Mouse (Mus musculus) limb, embryonic 14.5 days (tissue): Measurements from ENCODE around the gene Dnajb11. TPM values are rescaled to one million over a fixed set of nuclear protein-coding genes. Genes with fewer than 3 reads are reported as not detected.

ENCODE experiments used
- ATAC-seq: fragments of 200-750 bp; cut with Nextera tagmentation; 2 replicates; pipeline ENCODE4 v1.8.0; 2017; ENCODE audit warnings: low read depth, moderate number of reproducible peaks, moderate TSS enrichment; ENCODE audit not compliant: low FRiP score
- DNase-seq: peaks from one replicate; pipeline ENCODE4 v3.0.0-alpha.2; 2015; ENCODE audit warnings: low spot score
- H3K27ac ChIP-seq: fragments of 300-500 bp; sonication (generic); replicated peaks from 2 replicates; pipeline ENCODE4 v1.5.1; 2014; ENCODE audit warnings: low read depth, mild to moderate bottlenecking, low read length, moderate library complexity, mixed read lengths
- H3K27me3 ChIP-seq: fragments of 300-500 bp; sonication (generic); 2 replicates; pipeline ENCODE4 v1.6.1; 2014; ENCODE audit warnings: low read length, mixed read lengths; ENCODE audit not compliant: control insufficient read depth, insufficient read depth
- H3K36me3 ChIP-seq: fragments of 300-500 bp; sonication (generic); 2 replicates; pipeline ENCODE4 v1.6.1; 2014; ENCODE audit warnings: mild to moderate bottlenecking, low read length, moderate library complexity, mixed read lengths; ENCODE audit not compliant: control insufficient read depth, insufficient read depth
- H3K4me1 ChIP-seq: fragments of 300-500 bp; sonication (generic); 2 replicates; pipeline ENCODE4 v1.6.1; 2014; ENCODE audit warnings: antibody characterized with exemption, low read length, mixed read lengths; ENCODE audit not compliant: control insufficient read depth, insufficient read depth
- H3K4me2 ChIP-seq: fragments of 300-500 bp; sonication (generic); replicated peaks from 2 replicates; pipeline ENCODE4 v1.6.1; 2014; ENCODE audit warnings: low read depth, mild to moderate bottlenecking, low read length, moderate library complexity; ENCODE audit not compliant: severe bottlenecking
- H3K4me3 ChIP-seq: fragments of 300-500 bp; sonication (generic); replicated peaks from 2 replicates; pipeline ENCODE4 v1.5.1; 2014; ENCODE audit warnings: low read length
- H3K9ac ChIP-seq: fragments of 300-500 bp; sonication (generic); 2 replicates; pipeline ENCODE4 v1.6.1; 2014; ENCODE audit warnings: mild to moderate bottlenecking, low read depth, low read length, moderate library complexity; ENCODE audit not compliant: severe bottlenecking
- H3K9me3 ChIP-seq: fragments of 300-500 bp; sonication (generic); 2 replicates; pipeline ENCODE4 v1.6.1; 2016; ENCODE audit warnings: low read length; ENCODE audit not compliant: control insufficient read depth
- POLR2A ChIP-seq: fragments of 200-500 bp; IDR thresholded peaks from 2 replicates; pipeline ENCODE4 v1.8.0; 2012; ENCODE audit warnings: inconsistent platforms, mild to moderate bottlenecking, moderate library complexity, borderline replicate concordance; ENCODE audit not compliant: insufficient read depth, insufficient read length; ENCODE audit errors: extremely low read depth
- WGBS: fragments of 180-500 bp; shearing (Covaris S2); extraction: QIAGEN DNeasy Blood & Tissue Kit; methylation state at CpG from one replicate; pipeline ENCODE4 v1.1.7; 2014; 5-methylcytosine and 5-hydroxymethylcytosine counted together
- polyA plus RNA-seq, 2 experiments: library from polyadenylated mRNA; depleted of rRNA in 1 of 2; stranded (reverse) in 1 of 2; unstranded in 1 of 2; fragments of >200 nt; fragmentation: Nextera tagmentation in 1 of 2; extraction: Ambion mirVana in 1 of 2; gene quantifications; 2 replicates each; pipeline versions ENCODE4 v1.2.1 to v1.2.3; 2012 to 2014

The Dnajb11 gene
- polyA plus RNA-seq, 2 experiments = 58.9 to 99.4 TPM

GRCm38 (mm10) chr16:22848331-22848730, 9.3 kb upstream of the Dnajb11 start:
- H3K36me3 ChIP-seq = no peaks in the 10 kb centered on the region; the same call in 1 of the 2 replicates
- H3K9ac ChIP-seq = no peak overlapping the region
- H3K27ac ChIP-seq = no peak overlapping the region
- no peak for ATAC-seq
- H3K9me3 ChIP-seq = no peaks in the 10 kb centered on the region
- no peaks in the 10 kb centered on the region for H3K27me3 ChIP-seq
- no peak overlapping the region for H3K4me3 ChIP-seq
- H3K4me1 ChIP-seq = 0 out of 2 replicates have a peak, but pooled peaks cover 6% of the 10 kb centered on the region
- no peak for DNase-seq
- no peak overlapping the region for H3K4me2 ChIP-seq
- TF ChIP-seq POLR2A = no peak
- 96% methylated on average over 1 of the region's 1 CpGs for WGBS

GRCm38 (mm10) chr16:22852709-22853108, 4.9 kb upstream of the Dnajb11 start:
- 97% methylated on average over 4 of the region's 4 CpGs for WGBS
- ATAC-seq = no peak
- Histone ChIP-seq H3K27ac (no peak overlapping the region), H3K4me2 (no peak overlapping the region), H3K9me3 (no peaks in the 10 kb centered on the region), H3K4me3 (no peak overlapping the region), H3K4me1 (peaks cover 3% of the 10 kb centered on the region), H3K9ac (no peak overlapping the region), H3K36me3 (no peaks in the 10 kb centered on the region; the same call in 1 of the 2 replicates), H3K27me3 (no peaks in the 10 kb centered on the region)
- no peak for TF ChIP-seq POLR2A
- no peak for DNase-seq

- 12% methylated on average over 9 of the region's 9 CpGs for WGBS
- Histone ChIP-seq H3K27ac (peak overlapping the region; percentile 61; the same call in 1 of the 2 replicates), H3K4me1 (peaks cover 9% of the 10 kb centered on the region), H3K9ac (peak overlapping the region; percentile 58), H3K27me3 (no peaks in the 10 kb centered on the region), H3K4me2 (peak overlapping the region; percentile 82), H3K36me3 (peaks cover 5% of the 10 kb centered on the region), H3K9me3 (no peaks in the 10 kb centered on the region), H3K4me3 (peak overlapping the region; percentile 71)
- DNase-seq (no peak), ATAC-seq (no peak)
- TF ChIP-seq POLR2A = no peak
Observed at GRCm38 (mm10) chr16:22856773-22857172, 872 bp upstream of the Dnajb11 start.

- TF ChIP-seq POLR2A = no peak
- Histone ChIP-seq H3K27ac (no peak overlapping the region), H3K4me3 (no peak overlapping the region), H3K4me1 (no peaks in the 10 kb centered on the region), H3K4me2 (no peak overlapping the region), H3K9me3 (no peaks in the 10 kb centered on the region), H3K9ac (no peak overlapping the region), H3K36me3 (peaks cover 57% of the 10 kb centered on the region), H3K27me3 (no peaks in the 10 kb centered on the region)
- WGBS = 90% methylated on average over 8 of the region's 8 CpGs
- no peak for ATAC-seq
- DNase-seq = no peak
Observed at GRCm38 (mm10) chr16:22872397-22872796, 14.8 kb downstream of the Dnajb11 start.

GRCm38 (mm10) chr16:22873369-22873768, 15.7 kb downstream of the Dnajb11 start:
- 79% methylated on average over 4 of the region's 4 CpGs for WGBS
- TF ChIP-seq POLR2A = no peak
- no peak for ATAC-seq
- Histone ChIP-seq H3K4me1 (no peaks in the 10 kb centered on the region), H3K9me3 (no peaks in the 10 kb centered on the region), H3K4me3 (no peak overlapping the region), H3K36me3 (peaks cover 49% of the 10 kb centered on the region), H3K9ac (no peak overlapping the region), H3K27ac (no peak overlapping the region), H3K4me2 (no peak overlapping the region), H3K27me3 (no peaks in the 10 kb centered on the region)
- DNase-seq = no peak

- peak; percentile 23 for DNase-seq
- Histone ChIP-seq H3K4me2 (no peak overlapping the region), H3K36me3 (peaks cover 19% of the 10 kb centered on the region), H3K4me3 (no peak overlapping the region), H3K27me3 (no peaks in the 10 kb centered on the region), H3K27ac (no peak overlapping the region), H3K4me1 (peaks cover 9% of the 10 kb centered on the region), H3K9ac (no peak overlapping the region), H3K9me3 (no peaks in the 10 kb centered on the region)
- WGBS = 38% methylated on average over 9 of the region's 9 CpGs
- ATAC-seq = no peak
- no peak for TF ChIP-seq POLR2A
Observed at GRCm38 (mm10) chr16:22876218-22877043, 18.8 kb downstream of the Dnajb11 start.
